11 mouse cellular contexts compared by ENCODE assay signal in the genomic region with DNA sequence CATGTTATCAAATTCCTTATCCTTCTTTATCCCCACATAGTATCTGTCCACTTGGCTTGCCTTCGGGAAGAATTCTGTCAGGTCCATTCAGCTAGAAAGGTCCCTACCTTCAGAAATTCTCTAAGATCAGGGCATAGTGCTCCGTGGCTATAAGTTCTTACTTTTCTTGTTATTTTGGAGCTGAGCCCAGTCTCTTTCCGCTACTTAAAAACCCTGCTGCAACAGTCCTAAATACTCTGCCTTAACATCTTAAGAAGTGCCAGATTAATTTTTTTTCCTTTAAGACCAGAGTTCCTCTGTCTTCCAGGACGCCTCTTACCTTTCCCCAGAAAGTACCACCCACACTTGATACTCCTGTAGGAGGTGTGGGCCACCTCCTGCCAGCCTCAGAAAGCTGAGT. TPM values are rescaled to one million over a fixed set of nuclear protein-coding genes. Genes with fewer than 3 reads are reported as not detected.
DNase-seq lines count a peak whose midpoint lies in the region; ATAC-seq and TF ChIP-seq lines count a peak whose summit lies in the region.
"Had no signal": no experiment of that assay in that cellular context is flagged by ENCODE, and none has a peak within 500 bp of the region (broad histone marks: within the 10 kb centered on the region; RNA-seq: fewer than 3 reads in every experiment).

No protein-coding gene starts in this region.

- no peaks in the 10 kb centered on the region for H3K9me3 ChIP-seq in forebrain, embryonic 14.5 days (replicated peaks; ENCODE audit: control insufficient read depth, low read length)
- no peaks in the 10 kb centered on the region for H3K9me3 ChIP-seq in forebrain, postnatal 0 days (ENCODE audit: low read length)
- H3K9me3 ChIP-seq in kidney, embryonic 14.5 days (ENCODE audit: control insufficient read depth, low read length): no peaks in the 10 kb centered on the region
- no peaks in the 10 kb centered on the region for H3K9me3 ChIP-seq in stomach, embryonic 16.5 days (replicated peaks; ENCODE audit: control insufficient read depth, low read length)
- H3K9me3 ChIP-seq: midbrain, embryonic 12.5 days had no signal

- 0 out of 2 replicates have a peak overlapping the region, but pooled peaks have one; percentile 32 for H3K9ac ChIP-seq in forebrain, embryonic 14.5 days (ENCODE audit: low read length)
- H3K9ac ChIP-seq in forebrain, postnatal 0 days: no peak overlapping the region
- no peak overlapping the region for H3K9ac ChIP-seq in kidney, embryonic 14.5 days (ENCODE audit: low read depth, low read length)
- no peak overlapping the region for H3K9ac ChIP-seq in stomach, embryonic 16.5 days (ENCODE audit: low read length)
- H3K9ac ChIP-seq: midbrain, embryonic 12.5 days had no signal

- H3K36me3 ChIP-seq in forebrain, embryonic 14.5 days (ENCODE audit: control insufficient read depth, insufficient read depth, low read length): no peaks in the 10 kb centered on the region
- H3K36me3 ChIP-seq in forebrain, postnatal 0 days (ENCODE audit: insufficient read depth): no peaks in the 10 kb centered on the region
- H3K36me3 ChIP-seq in kidney, embryonic 14.5 days (ENCODE audit: control insufficient read depth, insufficient read depth, low read length): no peaks in the 10 kb centered on the region
- H3K36me3 ChIP-seq in spleen, adult 2 months (ENCODE audit: control insufficient read depth, insufficient read depth, low read length): no peaks in the 10 kb centered on the region
- no peaks in the 10 kb centered on the region for H3K36me3 ChIP-seq in stomach, embryonic 16.5 days (ENCODE audit: control insufficient read depth, insufficient read depth, low read length)
- H3K36me3 ChIP-seq: midbrain, embryonic 12.5 days had no signal

- no peak overlapping the region for H3K27ac ChIP-seq in forebrain, embryonic 14.5 days (ENCODE audit: low read depth, low read length)
- H3K27ac ChIP-seq in forebrain, postnatal 0 days (ENCODE audit: low read depth, low read length): no peak overlapping the region
- H3K27ac ChIP-seq in kidney, embryonic 14.5 days (ENCODE audit: low read depth, low read length): peak overlapping the region; percentile 77; the same call in 1 of the 2 replicates
- 0 out of 2 replicates have a peak overlapping the region, but pooled peaks have one; percentile 3 for H3K27ac ChIP-seq in spleen, adult 2 months (ENCODE audit: insufficient read depth, low read length)
- peak overlapping the region; percentile 85 for H3K27ac ChIP-seq in stomach, embryonic 16.5 days (ENCODE audit: low read length)

- ATAC-seq in forebrain, embryonic 14.5 days: no peak
- no peak for ATAC-seq in forebrain, postnatal 0 days
- no peak for ATAC-seq in kidney, embryonic 14.5 days (ENCODE audit: low FRiP score, low TSS enrichment)
- no peak for ATAC-seq in stomach, embryonic 16.5 days (ENCODE audit: insufficient read depth, low FRiP score)

- H3K4me1 ChIP-seq in forebrain, embryonic 14.5 days (ENCODE audit: control insufficient read depth, insufficient read depth, low read length): peaks cover 67% of the 10 kb centered on the region
- peaks cover 63% of the 10 kb centered on the region for H3K4me1 ChIP-seq in forebrain, postnatal 0 days (ENCODE audit: insufficient read depth)
- peaks cover 80% of the 10 kb centered on the region for H3K4me1 ChIP-seq in kidney, embryonic 14.5 days (ENCODE audit: control insufficient read depth, insufficient read depth, low read length)
- peaks cover 70% of the 10 kb centered on the region for H3K4me1 ChIP-seq in spleen, adult 2 months (ENCODE audit: control insufficient read depth, insufficient read depth, insufficient read length)
- peaks cover 88% of the 10 kb centered on the region for H3K4me1 ChIP-seq in stomach, embryonic 16.5 days (ENCODE audit: control insufficient read depth, insufficient read depth, low read length)

- no peak for TF ChIP-seq CTCF in forebrain, postnatal 0 days (IDR thresholded peaks at IDR 0.05; ENCODE audit: low read depth)
- no peak for TF ChIP-seq CTCF in spleen, adult 2 months (IDR thresholded peaks at IDR 0.05; ENCODE audit: extremely low read depth, insufficient read depth, insufficient read length, insufficient replicate concordance)

- H3K4me3 ChIP-seq in forebrain, embryonic 14.5 days (ENCODE audit: low read depth, low read length): no peak overlapping the region
- no peak overlapping the region for H3K4me3 ChIP-seq in forebrain, postnatal 0 days (ENCODE audit: low read depth, low read length)
- no peak overlapping the region for H3K4me3 ChIP-seq in kidney, embryonic 14.5 days (ENCODE audit: low read length)
- H3K4me3 ChIP-seq in spleen, adult 2 months (ENCODE audit: extremely low read depth, insufficient read depth, insufficient read length): no peak overlapping the region
- no peak overlapping the region for H3K4me3 ChIP-seq in stomach, embryonic 16.5 days (replicated peaks; ENCODE audit: low read length)
- H3K4me3 ChIP-seq: midbrain, embryonic 12.5 days had no signal

- TF ChIP-seq POLR2A in spleen, adult 2 months (IDR thresholded peaks at IDR 0.05; ENCODE audit: low read depth, low read length): no peak

- no peak overlapping the region for H3K4me2 ChIP-seq in forebrain, embryonic 14.5 days (ENCODE audit: low read length)
- no peak overlapping the region for H3K4me2 ChIP-seq in forebrain, postnatal 0 days (ENCODE audit: low read depth)
- no peak overlapping the region for H3K4me2 ChIP-seq in kidney, embryonic 14.5 days (replicated peaks; ENCODE audit: low read depth, low read length)
- peak overlapping the region; percentile 1; the same call in 1 of the 2 replicates for H3K4me2 ChIP-seq in stomach, embryonic 16.5 days (ENCODE audit: low read depth, low read length)

- 31% methylated on average over 4 of the region's 4 CpGs for WGBS in forebrain, embryonic 14.5 days
- 29% methylated on average over 4 of the region's 4 CpGs for WGBS in forebrain, postnatal 0 days
- 56% methylated on average over 4 of the region's 4 CpGs for WGBS in kidney, embryonic 14.5 days
- WGBS in spleen, adult 2 months: 39% methylated on average over 4 of the region's 4 CpGs
- 35% methylated on average over 4 of the region's 4 CpGs for WGBS in stomach, embryonic 16.5 days

- no peaks in the 10 kb centered on the region for H3K27me3 ChIP-seq in forebrain, embryonic 14.5 days (replicated peaks; ENCODE audit: control insufficient read depth, insufficient read depth, low read length)
- H3K27me3 ChIP-seq in forebrain, postnatal 0 days (ENCODE audit: insufficient read depth, low read length): no peaks in the 10 kb centered on the region
- H3K27me3 ChIP-seq in kidney, embryonic 14.5 days (ENCODE audit: control insufficient read depth, insufficient read depth, low read length): no peaks in the 10 kb centered on the region
- H3K27me3 ChIP-seq in spleen, adult 2 months (ENCODE audit: control insufficient read depth, insufficient read depth, low read length): no peaks in the 10 kb centered on the region
- no peaks in the 10 kb centered on the region for H3K27me3 ChIP-seq in stomach, embryonic 16.5 days (ENCODE audit: control insufficient read depth, insufficient read depth, low read length)
- H3K27me3 ChIP-seq: midbrain, embryonic 12.5 days had no signal

- no peak for DNase-seq in forebrain, embryonic 14.5 days (ENCODE audit: low spot score)
- DNase-seq in forebrain, postnatal 0 days: no peak
- DNase-seq in kidney, adult 11 months: no peak
- DNase-seq in spleen, adult 2 months (ENCODE audit: low read depth in 1 of 2, low spot score in 2 of 2): no peak
- no peak for DNase-seq in spleen, postnatal 36 days (ENCODE audit: low spot score in 2 of 2)
- DNase-seq in layer of hippocampus, postnatal 25 days (ENCODE audit: extremely low spot score in 1 of 2, low spot score in 1 of 2): no peak
- DNase-seq: retina, postnatal 1 day; thymus, adult 18-20 months had no signal

RNA-seq across cellular contexts. Expression of a gene that starts 6.4 kb away (rescaled TPM):
- polyA plus RNA-seq in forebrain, embryonic 14.5 days (2014; fragmentation: Nextera tagmentation; extraction: Ambion mirVana): 101 and 105 TPM in 2 replicates
- 42.2 and 43.8 TPM in 2 replicates for total RNA-seq in forebrain, postnatal 0 days (2014; rRNA removed)
- 37.8 and 43.1 TPM in 2 replicates for polyA plus RNA-seq in forebrain, postnatal 0 days (2015; fragmentation: Nextera tagmentation; extraction: Ambion mirVana)
- 67.4 and 118 TPM in 2 replicates for polyA plus RNA-seq in kidney, embryonic 14.5 days (2014; fragmentation: Nextera tagmentation; extraction: Ambion mirVana)
- polyA plus RNA-seq in spleen, adult 2 months (2012; rRNA removed): 60.0 and 65.4 TPM in 2 replicates
- 77.3 and 88.1 TPM in 2 replicates for polyA plus RNA-seq in stomach, embryonic 16.5 days (2015; fragmentation: Nextera tagmentation; extraction: Ambion mirVana)
- 10 to 100 TPM; 40.9 to 41.0 TPM for total RNA-seq in layer of hippocampus, postnatal 25 days (2021)

RNA-seq across cellular contexts. Expression of a gene that starts 53.4 kb away (rescaled TPM):
- 33.2 and 48.9 TPM in 2 replicates for polyA plus RNA-seq in forebrain, embryonic 14.5 days (2014; fragmentation: Nextera tagmentation; extraction: Ambion mirVana)
- total RNA-seq in forebrain, postnatal 0 days (2014; rRNA removed): 92.4 and 106 TPM in 2 replicates
- 54.7 and 106 TPM in 2 replicates for polyA plus RNA-seq in forebrain, postnatal 0 days (2015; fragmentation: Nextera tagmentation; extraction: Ambion mirVana)
- polyA plus RNA-seq in kidney, embryonic 14.5 days (2014; fragmentation: Nextera tagmentation; extraction: Ambion mirVana): 108 and 112 TPM in 2 replicates
- polyA plus RNA-seq in spleen, adult 2 months (2012; rRNA removed): 10.5 and 22.1 TPM in 2 replicates
- 42.4 and 45.1 TPM in 2 replicates for polyA plus RNA-seq in stomach, embryonic 16.5 days (2015; fragmentation: Nextera tagmentation; extraction: Ambion mirVana)
- 100 to 1,000 TPM; 160 to 181 TPM for total RNA-seq in layer of hippocampus, postnatal 25 days (2021)

Comparison
In these comparisons a context has a peak if more than half of its experiments do, and no peak if none do; other contexts are left out.
1. H3K27ac ChIP-seq: peak in kidney, embryonic 14.5 days (single experiment), spleen, adult 2 months (single experiment) and stomach, embryonic 16.5 days (single experiment); none in forebrain, embryonic 14.5 days (single experiment) and forebrain, postnatal 0 days (single experiment).